Mouse (Mus musculus): ENCODE data around the gene Dmap1. TPM values are rescaled to one million over a fixed set of nuclear protein-coding genes. Genes with fewer than 3 reads are reported as not detected.

Dmap1 gene
- total RNA-seq, 1 experiment: 53.6 TPM

DNA sequence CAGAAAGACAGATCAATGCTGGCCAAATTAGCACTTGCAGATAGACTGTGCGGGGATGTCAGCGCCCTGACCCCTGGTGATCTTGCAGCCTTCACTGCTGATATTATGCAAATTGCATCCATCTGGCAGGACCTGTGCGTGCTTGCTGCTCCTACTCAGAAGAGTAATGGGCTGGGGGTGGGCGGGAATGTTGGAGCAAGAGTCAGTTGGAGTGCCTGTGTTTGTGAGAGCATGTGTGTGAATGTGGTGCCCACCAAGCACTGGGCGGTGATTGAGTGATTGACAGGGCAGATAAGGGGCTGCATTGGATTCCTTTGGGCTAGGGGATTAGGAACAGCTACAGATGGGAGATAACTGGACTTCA lies 26.6 kb downstream of the Dmap1 start:
- TF ChIP-seq MAFK (IDR thresholded peaks at IDR 0.05; ENCODE audit: insufficient read depth, low read depth, low read length) (no peak), HCFC1 (IDR thresholded peaks at IDR 0.05; ENCODE audit: borderline replicate concordance, insufficient read depth, low read length) (no peak), ZNF384 (IDR thresholded peaks at IDR 0.05; ENCODE audit: low read depth, low read length) (no peak), CHD2 (IDR thresholded peaks at IDR 0.05; ENCODE audit: low read depth, low read length) (no peak), ZC3H11A (IDR thresholded peaks at IDR 0.05; ENCODE audit: borderline replicate concordance, low read depth, low read length) (no peak)
- Histone ChIP-seq H3K4me1 (ENCODE audit: control insufficient read depth in 2 of 2, insufficient read depth in 2 of 2, low read length in 2 of 2, poor library complexity in 1 of 2) (peaks cover 0 to 12% of the 10 kb centered on the region in 2 experiments; a peak in 1 of 4 replicates), H3K36me3 (ENCODE audit: control insufficient read depth, insufficient read depth, low read length, poor library complexity, severe bottlenecking) (peaks cover 5% of the 10 kb centered on the region; the same call in 1 of the 2 replicates), H3K4me3 (ENCODE audit: insufficient read depth in 1 of 2, low read depth in 1 of 2, low read length in 2 of 2, poor library complexity in 1 of 2, severe bottlenecking in 1 of 2) (no peak overlapping the region), H3K9ac (ENCODE audit: insufficient read depth, low read depth, low read length, poor library complexity, severe bottlenecking) (no peak overlapping the region), H3K27ac (ENCODE audit: insufficient read depth, low read depth, low read length, poor library complexity, severe bottlenecking) (no peak overlapping the region), H3K9me3 (ENCODE audit: control insufficient read depth, insufficient read depth, low read depth, low read length) (no peaks in the 10 kb centered on the region)
- in situ Hi-C loops (cut with MboI; ENCODE audit: low sequenced_read_pairs in 2 of 2, unreplicated experiment in 2 of 2): no loop called here
- no peak for DNase-seq (ENCODE audit: low read depth, low spot score)

DNA sequence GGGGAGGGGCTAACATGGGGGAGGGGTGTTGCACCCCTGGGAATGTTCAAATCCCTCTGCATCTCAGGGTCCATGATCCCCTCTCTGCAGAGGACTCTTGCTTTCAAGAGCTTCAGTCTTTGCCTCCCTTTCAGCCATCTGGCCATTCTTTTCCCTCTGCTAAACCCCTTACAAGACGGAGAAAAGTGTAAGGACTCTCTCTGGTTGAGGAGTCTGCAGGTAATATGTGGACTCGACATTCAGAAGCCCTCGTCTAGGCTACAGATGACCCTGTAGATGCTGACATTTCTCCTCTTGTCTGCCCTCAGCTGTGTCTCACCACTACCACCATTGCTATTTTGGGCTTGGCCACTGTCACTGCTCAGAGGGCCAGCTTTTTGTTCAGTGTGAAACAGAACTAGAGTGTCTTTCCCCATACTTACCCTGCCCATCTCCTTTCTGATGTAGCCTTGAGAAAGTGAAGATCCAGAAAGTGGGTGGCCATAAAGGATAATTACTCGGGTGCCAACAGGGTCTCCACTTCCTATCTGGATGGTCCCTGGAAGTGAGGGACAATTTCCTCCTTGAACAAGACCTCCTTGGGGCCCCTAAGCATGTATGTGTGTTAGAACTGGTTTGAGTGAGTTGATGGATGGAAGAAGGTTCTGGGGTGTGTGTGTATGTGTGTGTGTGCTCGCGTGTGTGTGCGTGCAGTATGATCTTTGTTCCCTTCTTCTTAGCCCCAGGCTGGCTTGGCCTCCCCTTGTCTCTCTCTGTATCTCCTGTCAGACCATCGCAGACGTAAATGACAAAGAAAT lies 27.2 kb downstream of the Dmap1 start:
- peaks cover 0 to 12% of the 10 kb centered on the region in 2 experiments; a peak in 1 of 4 replicates for H3K4me1 ChIP-seq (ENCODE audit: control insufficient read depth in 2 of 2, insufficient read depth in 2 of 2, low read length in 2 of 2, poor library complexity in 1 of 2)
- no peak overlapping the region for H3K27ac ChIP-seq (ENCODE audit: insufficient read depth, low read depth, low read length, poor library complexity, severe bottlenecking)
- no peaks in the 10 kb centered on the region for H3K9me3 ChIP-seq (ENCODE audit: control insufficient read depth, insufficient read depth, low read depth, low read length)
- H3K36me3 ChIP-seq (ENCODE audit: control insufficient read depth, insufficient read depth, low read length, poor library complexity, severe bottlenecking): peaks cover 5% of the 10 kb centered on the region; the same call in 1 of the 2 replicates
- in situ Hi-C loops (cut with MboI; ENCODE audit: low sequenced_read_pairs in 2 of 2, unreplicated experiment in 2 of 2): no loop called here
- TF ChIP-seq ZNF384 (IDR thresholded peaks at IDR 0.05; ENCODE audit: low read depth, low read length) (no peak), HCFC1 (IDR thresholded peaks at IDR 0.05; ENCODE audit: borderline replicate concordance, insufficient read depth, low read length) (no peak), MAFK (IDR thresholded peaks at IDR 0.05; ENCODE audit: insufficient read depth, low read depth, low read length) (no peak), ZC3H11A (IDR thresholded peaks at IDR 0.05; ENCODE audit: borderline replicate concordance, low read depth, low read length) (no peak), CHD2 (IDR thresholded peaks at IDR 0.05; ENCODE audit: low read depth, low read length) (no peak)
- DNase-seq (ENCODE audit: low read depth, low spot score): no peak
- no peak overlapping the region for H3K4me3 ChIP-seq (ENCODE audit: insufficient read depth in 1 of 2, low read depth in 1 of 2, low read length in 2 of 2, poor library complexity in 1 of 2, severe bottlenecking in 1 of 2)
- no peak overlapping the region for H3K9ac ChIP-seq (ENCODE audit: insufficient read depth, low read depth, low read length, poor library complexity, severe bottlenecking)

DNA sequence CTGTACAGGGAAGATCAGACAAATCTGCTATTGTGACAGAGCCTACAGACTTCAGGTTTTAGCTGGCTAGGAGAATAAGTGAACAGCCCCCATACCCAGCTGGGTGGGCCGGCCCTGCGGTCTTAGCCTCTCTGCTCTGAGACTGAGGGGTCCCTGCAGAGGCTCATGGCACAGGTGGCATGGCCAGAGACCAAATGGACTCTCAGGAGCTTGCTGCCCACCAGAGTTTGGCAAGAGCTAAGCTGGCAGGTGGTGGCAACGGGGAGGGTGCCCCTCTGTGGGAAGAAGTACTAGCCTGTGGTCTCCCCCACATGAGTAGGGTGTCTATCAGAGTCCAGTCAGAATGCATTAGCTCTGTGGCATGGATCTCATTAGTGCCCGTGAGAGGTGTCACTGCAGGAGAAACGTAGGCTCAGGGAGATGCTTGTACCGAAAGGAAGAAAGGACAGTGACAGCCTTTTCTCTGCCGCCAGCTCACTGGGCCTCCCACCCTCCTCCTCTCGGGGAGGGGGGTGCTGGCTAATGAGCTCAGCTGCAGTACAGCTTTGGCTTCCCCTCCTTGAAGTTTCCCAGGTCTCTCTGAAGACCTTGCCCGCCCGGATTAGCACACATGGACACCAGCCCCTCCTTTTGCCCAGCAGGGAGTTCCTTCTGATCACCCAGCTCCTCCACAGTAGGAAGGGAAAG lies 27.9 kb downstream of the Dmap1 start:
- Histone ChIP-seq H3K9ac (ENCODE audit: insufficient read depth, low read depth, low read length, poor library complexity, severe bottlenecking) (no peak overlapping the region), H3K9me3 (ENCODE audit: control insufficient read depth, insufficient read depth, low read depth, low read length) (no peaks in the 10 kb centered on the region), H3K27ac (ENCODE audit: insufficient read depth, low read depth, low read length, poor library complexity, severe bottlenecking) (no peak overlapping the region), H3K4me1 (ENCODE audit: control insufficient read depth in 2 of 2, insufficient read depth in 2 of 2, low read length in 2 of 2, poor library complexity in 1 of 2) (peaks cover 0 to 12% of the 10 kb centered on the region in 2 experiments; a peak in 1 of 4 replicates), H3K36me3 (ENCODE audit: control insufficient read depth, insufficient read depth, low read length, poor library complexity, severe bottlenecking) (peaks cover 5% of the 10 kb centered on the region; the same call in 1 of the 2 replicates), H3K4me3 (ENCODE audit: insufficient read depth in 1 of 2, low read depth in 1 of 2, low read length in 2 of 2, poor library complexity in 1 of 2, severe bottlenecking in 1 of 2) (no peak overlapping the region)
- in situ Hi-C loops (cut with MboI; ENCODE audit: low sequenced_read_pairs in 2 of 2, unreplicated experiment in 2 of 2): no loop called here
- DNase-seq (ENCODE audit: low read depth, low spot score): no peak
- no peak for TF ChIP-seq ZNF384 (IDR thresholded peaks at IDR 0.05; ENCODE audit: low read depth, low read length)
- no peak for TF ChIP-seq ZC3H11A (IDR thresholded peaks at IDR 0.05; ENCODE audit: borderline replicate concordance, low read depth, low read length)
- TF ChIP-seq HCFC1 (IDR thresholded peaks at IDR 0.05; ENCODE audit: borderline replicate concordance, insufficient read depth, low read length): no peak

DNA sequence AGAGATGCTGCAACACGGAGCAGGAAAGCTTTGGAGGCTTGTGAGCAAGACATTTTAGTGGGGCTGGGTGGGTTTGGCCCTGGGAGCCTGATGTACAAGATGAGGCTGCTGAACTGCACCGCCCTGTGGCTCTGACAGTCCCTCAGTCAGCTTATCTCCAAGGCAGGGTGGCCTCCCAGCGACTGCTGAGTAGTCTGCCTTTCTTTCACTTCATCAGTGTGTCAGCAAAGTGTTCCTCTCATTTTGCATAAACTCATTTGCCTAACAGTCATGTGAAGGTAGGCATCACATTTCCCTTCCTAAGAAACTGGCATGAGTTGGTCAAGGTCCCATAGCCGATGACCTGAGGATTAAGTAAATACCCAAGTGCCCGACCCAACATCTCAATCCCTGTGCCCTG lies 29.3 kb downstream of the Dmap1 start:
- Histone ChIP-seq H3K9me3 (ENCODE audit: control insufficient read depth, insufficient read depth, low read depth, low read length) (no peaks in the 10 kb centered on the region), H3K9ac (ENCODE audit: insufficient read depth, low read depth, low read length, poor library complexity, severe bottlenecking) (no peak overlapping the region), H3K4me1 (ENCODE audit: control insufficient read depth in 2 of 2, insufficient read depth in 2 of 2, low read length in 2 of 2, poor library complexity in 1 of 2) (peaks cover 0 to 8% of the 10 kb centered on the region in 2 experiments; a peak in 1 of 4 replicates), H3K27ac (ENCODE audit: insufficient read depth, low read depth, low read length, poor library complexity, severe bottlenecking) (no peak overlapping the region), H3K36me3 (ENCODE audit: control insufficient read depth, insufficient read depth, low read length, poor library complexity, severe bottlenecking) (peaks cover 5% of the 10 kb centered on the region; the same call in 1 of the 2 replicates), H3K4me3 (ENCODE audit: insufficient read depth in 1 of 2, low read depth in 1 of 2, low read length in 2 of 2, poor library complexity in 1 of 2, severe bottlenecking in 1 of 2) (no peak overlapping the region)
- DNase-seq (ENCODE audit: low read depth, low spot score): no peak
- no peak for TF ChIP-seq HCFC1 (IDR thresholded peaks at IDR 0.05; ENCODE audit: borderline replicate concordance, insufficient read depth, low read length)
- no peak for TF ChIP-seq CHD2 (IDR thresholded peaks at IDR 0.05; ENCODE audit: low read depth, low read length)
- no peak for TF ChIP-seq MAFK (IDR thresholded peaks at IDR 0.05; ENCODE audit: insufficient read depth, low read depth, low read length)
- in situ Hi-C loops (cut with MboI; ENCODE audit: low sequenced_read_pairs in 2 of 2, unreplicated experiment in 2 of 2): no loop called here

Data from ES-E14 (cell line).